Mouse (Mus musculus): ENCODE results near the gene Crybb2. TPM values are rescaled to one million over a fixed set of nuclear protein-coding genes. Genes with fewer than 3 reads are reported as not detected.

Gene Crybb2
- total RNA-seq, 2 experiments from 2014 or later: not detected

Other genes starting within 250 kb of the Crybb2 start
- gene Myo18b, start 173.8 kb downstream of the Crybb2 start, total RNA-seq (2021): 1 to 10 TPM; 1.7 TPM
- gene Grk3, start 54.3 kb downstream of the Crybb2 start, total RNA-seq (2021): 10 to 100 TPM; 60.6 to 91.1 TPM
- 1 to 10 TPM; 1.1 to 2.4 TPM for gene Crybb3, start 11.5 kb upstream of the Crybb2 start, total RNA-seq (2021)
- 10 to 100 TPM; 40.8 to 41.0 TPM for gene 2900026A02Rik, start 151.1 kb upstream of the Crybb2 start, total RNA-seq (2021)
- gene Tmem211, start 156.8 kb upstream of the Crybb2 start, total RNA-seq (2021): not detected
- 100 to 1,000 TPM; 124 to 169 TPM for gene Sgsm1, start 240.7 kb upstream of the Crybb2 start, total RNA-seq (2021)

All from left cerebral cortex, postnatal 36 days (tissue).